Mouse (Mus musculus): ENCODE results near the gene Wfdc9.
"Not testable (repeated sequence)": the region's sequence is repeated elsewhere in the genome, so short reads cannot be mapped to it uniquely, and the experiment has no call there.

The Wfdc9 gene

DNA sequence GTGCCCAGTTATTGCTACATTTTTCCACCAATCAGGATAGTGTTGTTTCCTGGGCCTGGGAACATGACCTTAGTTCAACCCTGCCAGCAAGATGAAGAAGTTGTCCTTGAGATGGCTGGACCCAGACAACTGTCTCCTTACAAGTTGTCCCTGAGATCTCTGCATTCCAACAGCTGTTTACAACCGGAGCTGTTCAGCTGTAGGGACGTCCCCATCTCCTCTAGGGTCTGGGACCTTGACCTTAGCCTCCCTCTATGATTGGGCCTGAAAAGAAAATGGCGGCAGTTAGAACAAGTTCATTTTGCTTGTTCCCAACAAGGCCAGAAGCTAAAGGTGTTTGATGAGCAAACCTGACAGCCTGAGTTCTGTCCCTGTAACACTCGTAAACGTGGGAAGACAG, 37.3 kb downstream of the Wfdc9 start:
- DNase-seq (ENCODE audit: low spot score in 2 of 2) = no peak

DNA sequence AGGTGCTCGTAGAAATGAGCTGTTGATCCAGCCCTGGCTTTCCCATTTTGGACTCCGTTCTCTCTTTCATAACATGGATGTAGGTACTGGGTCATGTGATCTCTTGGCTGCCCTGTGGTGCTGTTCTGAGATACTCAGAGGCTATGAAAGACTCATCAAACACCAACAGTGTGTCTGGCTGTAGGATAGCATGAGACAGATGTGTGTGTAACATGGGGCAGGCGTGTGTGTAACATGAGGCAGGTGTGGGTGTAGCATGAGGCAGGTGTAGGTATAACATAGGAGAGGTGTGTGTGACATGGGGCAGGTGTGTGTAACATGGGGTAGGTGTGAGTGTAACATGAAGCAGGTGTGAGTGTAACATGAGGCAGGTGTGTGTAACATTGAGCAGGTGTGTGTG, 41.0 kb downstream of the Wfdc9 start:
- DNase-seq (ENCODE audit: low spot score in 2 of 2) = no peak

DNA sequence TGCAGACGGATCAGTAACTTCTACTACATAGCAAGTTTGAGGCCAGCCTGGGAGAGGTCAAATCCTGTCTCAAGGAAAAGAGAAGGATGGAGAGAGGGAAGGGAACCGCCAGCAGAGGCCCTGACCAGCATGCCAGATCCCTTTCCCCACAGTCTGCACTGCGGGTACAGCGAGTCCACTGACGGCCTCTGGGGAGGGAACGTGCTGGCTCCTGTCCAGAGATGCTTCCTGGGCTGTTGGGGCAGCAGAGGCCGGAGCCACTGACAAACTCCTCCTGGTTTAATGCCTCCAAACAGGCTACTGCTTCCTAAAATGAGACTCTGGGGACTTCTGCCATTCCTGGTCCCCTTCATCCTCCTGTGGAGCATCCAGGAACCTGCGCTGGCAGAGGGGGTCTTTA, 42.9 kb downstream of the Wfdc9 start, which contains the start of the genes Wfdc6b and Wfdc8:
Gene Wfdc6b (plus strand): TSS at position 52 of the 400 bp plus-strand sequence.
Gene Wfdc8 (minus strand): TSS at position 156 of the 400 bp plus-strand sequence.
- DNase-seq (ENCODE audit: low spot score in 2 of 2) = not testable (repeated sequence)

DNA sequence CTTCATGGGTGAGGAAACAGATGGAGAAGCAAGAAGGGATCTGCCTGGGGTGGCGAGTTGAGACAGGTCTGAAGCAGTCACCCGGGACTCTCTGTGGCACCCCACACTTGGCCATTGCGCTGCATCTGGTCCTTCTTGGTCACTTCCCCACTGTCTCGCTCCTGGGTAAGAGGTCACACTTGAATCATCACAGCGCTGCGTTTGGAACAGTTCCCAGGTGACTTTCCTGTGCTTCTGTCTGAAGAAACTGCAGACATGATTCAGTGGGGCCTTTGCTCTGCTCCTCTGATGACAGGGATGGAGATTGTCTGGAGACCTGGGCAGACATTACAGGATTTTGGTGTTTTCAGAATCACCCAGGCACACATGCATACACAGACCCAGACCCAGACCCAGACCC, 47.6 kb downstream of the Wfdc9 start:
- DNase-seq (ENCODE audit: low spot score in 2 of 2) = no peak

DNA sequence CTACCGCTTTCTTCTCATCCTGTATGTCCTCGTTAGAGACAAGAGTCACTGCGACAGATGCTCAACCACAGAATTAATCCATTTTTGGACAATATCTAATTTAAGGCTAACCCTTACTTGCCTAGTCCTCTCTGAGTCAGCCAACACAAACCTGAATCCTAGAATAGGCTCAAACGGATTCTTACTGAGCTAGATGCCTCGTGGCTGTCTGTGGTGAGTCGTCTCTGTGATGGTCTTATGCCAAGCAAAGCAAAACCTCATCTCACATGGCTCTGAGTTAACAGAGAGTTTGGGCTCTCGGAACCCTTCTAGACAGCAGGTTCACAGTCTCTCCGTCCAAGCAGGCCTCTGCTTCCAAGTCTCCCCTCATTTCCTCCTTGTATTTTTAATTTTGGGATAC, 52.0 kb downstream of the Wfdc9 start:
- DNase-seq (ENCODE audit: low spot score in 2 of 2) = no peak

DNA sequence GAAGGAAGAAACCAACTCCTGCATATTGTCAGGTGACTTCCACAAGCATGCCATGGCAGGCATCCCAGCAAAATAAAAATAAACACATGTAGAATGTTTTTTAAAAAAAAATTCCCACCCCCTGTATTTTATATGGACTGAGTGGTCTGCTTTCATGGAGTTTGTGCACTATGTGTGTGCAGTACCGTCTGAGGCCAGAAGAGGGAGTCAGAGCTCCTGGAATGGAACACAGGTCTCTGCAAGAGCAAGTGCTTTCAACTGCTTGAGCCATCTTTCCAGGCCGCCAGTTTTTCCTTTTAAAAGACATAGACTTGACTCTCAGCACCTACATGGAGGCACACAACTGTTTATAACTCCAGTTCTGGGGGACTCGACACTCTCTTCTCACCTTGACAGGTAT, 52.9 kb downstream of the Wfdc9 start:
- DNase-seq (ENCODE audit: low spot score in 2 of 2) = no peak

DNA sequence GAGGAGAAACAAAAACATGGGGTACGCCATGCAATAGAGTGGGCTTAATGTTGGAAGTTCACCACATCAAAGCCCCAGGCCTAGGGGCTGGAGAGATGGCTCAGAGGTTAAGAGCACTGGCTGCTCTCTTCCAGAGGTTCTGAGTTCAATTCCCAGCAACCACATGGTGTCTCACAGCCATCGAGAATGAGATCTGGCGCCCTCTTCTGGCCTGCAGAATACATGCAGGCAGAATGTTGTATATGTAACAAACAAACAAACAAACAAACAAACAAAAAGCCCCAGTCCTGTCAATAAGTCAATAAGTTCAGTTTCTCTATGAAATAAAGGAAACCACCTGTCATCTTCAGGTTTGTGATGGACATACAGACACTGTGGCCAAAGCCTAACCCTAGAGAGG, 56.2 kb downstream of the Wfdc9 start:
- no peak for DNase-seq (ENCODE audit: low spot score in 2 of 2)

Measured in thymus, postnatal 10 days (tissue).